Mouse (Mus musculus): ENCODE measurements around the gene A630095N17Rik. TPM values are rescaled to one million over a fixed set of nuclear protein-coding genes. Genes with fewer than 3 reads are reported as not detected.

Gene A630095N17Rik
- total RNA-seq (2021): not detected

DNA sequence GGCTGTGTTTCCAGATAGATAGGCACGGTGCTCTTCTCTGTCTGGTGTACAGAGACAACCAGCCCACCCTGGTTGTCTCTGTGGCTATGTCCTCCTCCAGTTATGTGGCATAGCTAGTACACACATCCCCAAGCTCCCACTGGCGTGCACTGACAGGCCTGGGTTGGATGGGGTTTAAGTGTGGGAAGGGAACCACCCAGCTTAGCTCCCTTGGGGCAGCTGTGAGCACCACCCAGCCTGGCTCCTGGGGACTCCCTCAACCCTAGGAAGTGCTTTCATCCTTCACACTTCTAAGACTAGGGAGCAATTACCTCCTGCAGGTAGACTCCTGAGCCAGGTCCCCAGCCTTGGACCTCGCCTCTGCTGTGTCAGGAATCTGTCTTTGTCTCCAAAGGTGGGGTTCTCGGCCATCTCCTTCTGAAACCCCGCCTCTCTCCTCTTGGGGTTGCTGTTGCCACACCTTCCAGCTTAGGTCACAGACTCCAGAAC is at the start of gene A630095N17Rik:
A630095N17Rik (minus strand) TSS at position 439 of the 489 bp plus-strand sequence.
- no peak for DNase-seq
- intact Hi-C loops (cut with DNase I): no loop called here

DNA sequence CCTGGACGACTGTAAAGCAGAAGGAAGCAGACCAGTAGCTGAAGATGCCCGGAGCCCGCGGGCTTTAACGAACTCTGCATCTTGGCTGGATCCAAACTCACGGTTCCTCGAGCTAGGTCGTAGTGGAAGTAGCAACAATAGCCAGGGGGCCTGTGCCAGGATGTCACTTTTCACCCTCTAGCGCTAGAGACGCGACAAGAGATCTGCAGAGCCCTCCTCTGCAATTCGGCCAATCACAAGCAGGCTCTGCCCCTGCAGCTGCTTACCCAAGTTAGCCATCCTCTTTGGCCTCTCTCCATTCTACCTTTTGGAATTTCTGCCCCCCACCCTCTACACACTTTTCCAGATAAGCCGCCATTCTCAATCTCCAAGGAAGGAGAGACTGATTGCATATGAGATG is 46.3 kb upstream of the A630095N17Rik start, which contains the start of gene Resp18:
Resp18 (minus strand) TSS at position 188 of the 400 bp plus-strand sequence.
- intact Hi-C loops (cut with DNase I): no loop called here
- no peak for DNase-seq

DNA sequence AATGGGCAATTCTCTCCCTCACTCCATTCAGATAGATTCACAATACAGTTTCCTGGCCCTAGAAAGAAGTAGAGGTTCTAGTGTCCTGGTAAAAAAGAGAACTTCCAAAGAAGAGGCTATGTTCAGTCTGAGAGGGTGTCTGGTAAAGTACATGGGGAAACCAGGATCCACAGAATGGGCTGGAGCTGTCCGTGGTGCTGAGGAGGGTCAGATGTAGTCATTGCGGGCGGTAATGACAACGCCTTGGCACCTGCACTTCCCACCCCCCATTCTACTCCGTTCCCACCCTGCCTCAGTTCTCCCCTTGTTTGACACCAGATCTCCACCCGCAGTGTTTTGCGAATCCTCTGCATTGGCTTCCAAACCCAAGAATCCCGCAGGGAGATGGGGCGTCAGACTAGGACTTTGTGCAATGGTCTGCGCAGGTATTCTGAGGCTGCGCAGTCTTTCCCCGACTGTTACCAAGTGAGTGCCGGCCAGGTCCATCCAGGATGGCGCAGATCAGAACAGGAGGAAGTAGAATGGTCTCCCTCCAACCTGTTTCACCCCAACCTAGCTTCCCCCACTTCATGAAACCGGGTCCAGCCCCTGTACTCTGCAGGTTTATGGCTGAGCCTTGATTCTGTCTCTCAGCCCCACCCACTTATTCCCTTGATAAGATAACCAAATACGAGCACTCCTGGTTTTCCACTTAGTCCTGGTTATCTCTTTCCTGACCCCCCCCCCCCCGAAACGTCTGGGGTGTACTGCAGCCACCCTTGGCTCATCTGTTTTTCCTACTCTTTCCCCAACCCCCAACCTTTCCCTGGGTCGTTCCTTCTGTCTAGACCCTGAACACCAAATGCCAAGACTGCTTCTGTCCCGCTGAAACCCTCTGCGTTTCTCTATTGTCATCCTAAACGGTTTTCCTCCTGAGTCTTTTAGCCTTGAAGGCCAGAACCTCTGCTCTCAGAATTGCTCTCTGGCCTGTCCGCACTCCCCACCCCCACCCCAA is 45.6 kb upstream of the A630095N17Rik start:
- DNase-seq: no peak
- intact Hi-C loops (cut with DNase I): no loop called here

DNA sequence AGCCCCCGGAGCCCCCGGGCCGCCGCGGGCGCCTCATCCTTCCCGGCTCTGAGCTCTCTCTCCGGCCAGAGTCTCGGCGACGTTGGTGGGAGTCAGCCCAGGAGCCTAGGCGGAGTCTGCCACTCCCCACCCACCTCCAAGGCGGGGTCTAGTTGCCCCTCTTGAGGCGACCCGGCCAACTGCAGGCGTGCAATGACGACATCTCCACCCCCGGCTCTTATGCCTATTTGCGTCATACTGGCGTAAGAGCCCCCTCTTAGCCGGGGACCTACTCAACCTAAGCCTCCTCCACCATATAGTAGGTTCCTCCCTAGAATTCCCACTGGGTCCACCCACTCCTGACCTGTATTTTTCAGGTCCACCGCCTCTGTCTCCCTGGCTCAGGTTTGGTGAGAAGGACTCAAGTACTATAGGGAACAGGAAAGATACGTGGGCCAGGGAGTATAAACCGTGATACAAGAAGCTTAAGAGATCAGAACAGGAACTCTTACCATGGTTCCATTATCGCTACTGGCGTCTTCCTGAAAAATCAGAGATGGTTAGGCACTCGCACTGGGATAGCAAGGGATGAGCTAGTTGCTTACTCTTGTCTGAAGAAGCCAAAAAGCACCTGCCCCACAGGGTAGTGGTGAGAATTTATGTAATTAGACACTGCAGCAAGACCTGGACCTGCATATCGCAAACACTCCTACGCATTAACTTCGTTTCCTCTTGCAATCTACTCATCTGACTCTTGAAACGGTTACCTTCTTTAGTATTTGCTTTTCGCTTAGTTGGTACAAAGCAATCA is 32.4 kb upstream of the A630095N17Rik start, which contains the start of gene Ptprn:
Ptprn (minus strand) TSS at position 412 of the 790 bp plus-strand sequence.
- DNase-seq: peak; percentile 63
- intact Hi-C loops (cut with DNase I): loop anchor here (2.0 kb wide), 1 partner anchor 25 kb away; no protein-coding TSS in a partner anchor

DNA sequence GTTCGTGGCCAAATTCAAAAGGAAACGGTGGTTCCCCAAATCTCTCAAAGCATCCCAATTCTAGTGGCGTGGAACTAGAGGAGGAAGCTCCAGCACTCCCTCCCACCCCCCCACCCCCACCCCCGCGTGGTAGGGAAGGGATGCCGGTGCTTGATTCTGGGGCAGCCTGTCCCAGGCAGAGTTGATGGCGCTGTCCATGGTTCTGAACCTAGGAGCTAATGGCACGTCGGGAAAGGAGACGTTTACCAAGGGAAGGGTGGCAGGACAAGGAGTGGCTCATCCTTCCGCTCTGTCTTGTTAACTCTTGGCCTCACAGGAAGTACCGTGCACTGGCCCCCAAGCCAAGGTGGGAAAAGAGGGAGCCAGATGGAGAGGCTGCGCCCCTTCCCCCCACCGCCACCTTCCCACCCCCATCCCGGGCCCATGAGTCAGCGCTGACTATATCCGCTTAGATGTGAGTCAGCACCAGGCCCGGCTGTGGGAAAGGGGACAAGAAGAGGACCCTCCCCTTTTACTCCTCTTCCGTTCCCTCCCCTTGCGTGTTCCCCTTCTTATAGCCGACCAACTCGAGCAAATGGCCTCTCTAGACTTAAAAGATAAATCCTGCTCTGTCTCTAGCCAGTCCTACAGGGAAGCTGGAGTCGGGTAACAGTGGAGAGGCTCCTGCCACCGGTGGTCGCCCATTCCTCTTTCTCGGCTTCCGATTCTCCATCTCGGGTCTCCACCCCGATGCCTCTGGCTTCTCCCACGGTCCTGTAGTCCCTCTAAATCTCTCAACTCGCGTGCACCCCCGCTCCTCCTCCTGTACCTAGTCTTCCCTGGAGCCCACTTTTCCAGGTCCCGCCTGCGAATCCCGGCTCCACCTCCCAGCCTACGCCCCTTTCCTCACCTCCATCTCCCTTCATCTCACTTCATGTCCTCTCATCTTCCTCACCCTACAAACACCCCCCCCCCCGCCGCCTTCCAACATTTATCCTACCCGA is 31.4 kb upstream of the A630095N17Rik start:
- intact Hi-C loops (cut with DNase I): no loop called here
- DNase-seq: no peak

DNA sequence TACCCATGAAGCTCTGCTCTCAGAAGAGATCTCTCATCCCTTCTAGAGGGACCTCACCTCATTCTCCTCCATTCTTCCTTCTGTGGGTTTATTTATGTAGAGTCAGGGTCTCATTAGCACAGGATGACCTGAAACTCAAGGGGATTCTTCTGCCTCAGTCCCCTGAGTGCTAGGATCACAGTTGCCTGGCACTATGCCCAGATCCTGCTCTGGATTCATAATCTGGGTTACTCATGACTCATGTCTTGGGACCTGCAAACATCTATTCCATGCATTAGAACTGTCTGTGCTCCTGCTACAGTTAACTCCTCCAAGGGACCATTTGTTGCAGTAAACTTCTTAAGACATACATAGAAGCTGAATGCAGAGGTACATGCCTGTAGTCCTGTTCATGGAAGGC is 29.4 kb upstream of the A630095N17Rik start:
- DNase-seq: no peak
- intact Hi-C loops (cut with DNase I): no loop called here

DNA sequence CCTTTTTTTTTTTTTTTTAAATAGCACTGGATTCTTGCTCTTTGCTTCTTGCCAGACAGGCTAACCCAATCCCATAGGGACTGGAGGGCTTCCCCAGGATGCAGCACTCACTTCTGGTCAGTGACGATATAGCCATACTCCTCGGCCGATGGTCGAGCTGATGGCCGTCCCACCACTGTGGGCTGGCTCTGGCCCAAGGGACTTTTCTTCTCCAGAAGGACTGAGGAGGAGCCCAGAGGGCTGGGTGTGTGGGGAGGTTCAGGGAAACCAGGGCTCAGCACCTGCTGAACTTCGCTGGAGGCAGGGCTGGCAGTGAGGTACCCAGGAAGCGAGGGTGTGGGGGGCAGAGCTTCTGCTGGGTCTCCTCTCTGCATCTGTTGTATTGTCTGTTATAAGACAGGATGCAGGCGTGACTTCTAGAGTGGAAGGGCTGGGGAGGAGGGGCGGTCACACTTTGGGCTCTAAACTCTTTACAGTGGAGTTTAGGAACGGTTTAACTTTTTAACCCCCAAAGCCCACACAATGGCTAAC is 23.7 kb upstream of the A630095N17Rik start:
- intact Hi-C loops (cut with DNase I): no loop called here

DNA sequence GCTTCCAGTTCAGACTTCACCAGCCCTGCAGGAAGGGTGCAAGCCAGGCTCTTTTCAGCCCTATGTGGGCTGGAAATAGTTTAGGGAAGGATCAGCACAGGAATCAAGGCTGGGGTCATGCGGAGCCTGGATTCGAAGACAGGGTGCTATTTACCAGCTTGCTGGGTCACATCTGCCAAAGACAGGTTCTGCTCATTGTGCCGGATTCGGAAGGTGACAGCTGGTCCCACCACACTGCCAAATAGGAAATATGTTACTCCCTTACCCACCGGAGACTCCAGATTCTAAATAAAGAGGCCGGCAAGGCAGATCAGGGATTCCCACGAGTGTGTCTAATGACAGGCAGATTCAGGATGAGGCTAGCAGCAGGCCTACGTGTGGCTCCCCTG is 22.7 kb upstream of the A630095N17Rik start:
- intact Hi-C loops (cut with DNase I): no loop called here
- DNase-seq: no peak

More for the DNA sequence above, 23.7 kb upstream of the A630095N17Rik start:
- no peak for DNase-seq

DNA sequence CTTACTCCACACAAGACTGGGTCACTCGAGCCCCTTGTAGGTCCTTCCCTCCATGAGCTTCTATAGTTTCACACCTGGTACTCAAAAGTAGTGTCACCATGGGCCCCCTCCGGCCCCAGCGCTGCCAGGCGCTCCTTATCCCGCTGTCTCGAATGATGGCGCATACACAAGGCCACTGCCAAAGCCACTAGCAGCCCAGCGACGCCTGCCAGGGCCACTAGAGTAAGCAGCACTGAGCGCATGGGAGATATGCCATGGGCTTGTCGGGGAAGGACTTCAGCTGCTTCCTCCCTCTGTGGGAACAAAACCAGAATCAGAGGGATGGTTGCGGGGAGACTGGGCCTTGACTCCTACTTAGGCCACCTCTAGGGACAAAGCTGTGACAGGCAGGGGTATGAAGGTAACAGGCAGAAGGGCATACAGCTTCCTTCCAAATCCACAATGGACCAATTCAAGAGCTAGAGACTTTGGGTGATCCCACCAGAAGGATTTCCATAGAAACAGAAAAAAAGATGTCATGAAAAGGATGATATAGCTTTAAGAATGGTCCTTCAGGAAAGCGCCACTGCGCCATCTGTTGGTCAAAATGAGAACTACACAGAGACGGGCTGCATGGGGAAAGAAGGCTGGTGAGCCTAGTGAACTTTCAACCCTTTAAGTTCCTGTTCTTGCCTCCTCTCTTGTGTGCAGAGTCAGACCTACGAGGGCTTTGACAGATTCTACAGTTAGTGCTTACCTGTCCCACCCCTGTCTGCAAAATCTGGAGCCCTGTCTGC is 22.1 kb upstream of the A630095N17Rik start:
- DNase-seq: peak; percentile 81
- intact Hi-C loops (cut with DNase I): no loop called here

DNA sequence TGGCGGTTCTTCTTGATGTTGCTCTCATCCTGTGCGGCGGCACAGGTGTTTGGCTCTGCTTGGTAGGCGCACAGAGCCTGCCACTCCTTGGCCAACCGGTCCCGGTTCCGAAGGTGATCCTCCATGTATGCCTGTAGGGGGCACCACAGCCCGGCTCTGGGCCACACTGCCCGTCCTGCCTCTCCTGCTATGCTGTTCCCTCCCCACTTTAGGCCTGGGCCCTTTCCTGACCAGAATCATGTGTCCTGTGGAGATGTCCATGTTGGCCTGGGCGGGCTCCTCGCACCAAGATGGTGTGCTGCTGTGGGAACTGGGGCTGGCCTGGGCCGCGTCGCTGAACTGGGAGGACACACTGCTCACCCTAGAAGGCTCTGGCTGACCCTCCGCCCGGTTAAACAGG is 21.1 kb upstream of the A630095N17Rik start:
- no peak for DNase-seq

DNA sequence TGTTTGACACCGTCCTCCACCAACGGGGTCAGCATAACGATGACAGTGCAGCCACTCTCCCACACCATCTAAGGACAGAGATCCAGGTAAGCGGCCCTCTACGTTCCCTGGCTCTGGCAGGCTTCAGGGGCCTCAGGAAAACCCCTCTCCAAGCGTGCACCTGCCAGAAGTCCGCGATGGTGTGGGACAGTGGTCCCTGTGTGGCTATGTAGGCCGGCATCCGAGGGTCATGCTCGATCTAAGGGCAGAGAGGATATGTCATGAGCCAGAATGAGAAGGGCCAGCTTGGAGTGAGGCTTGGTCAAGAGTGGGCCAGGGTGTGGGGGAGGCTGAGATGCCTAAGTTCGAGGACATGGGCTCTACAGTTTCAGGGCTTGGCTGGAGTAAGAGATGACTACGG is 20.4 kb upstream of the A630095N17Rik start:
- no peak for DNase-seq
- intact Hi-C loops (cut with DNase I): no loop called here

More for the DNA sequence above, 21.1 kb upstream of the A630095N17Rik start:
- intact Hi-C loops (cut with DNase I): no loop called here

DNA sequence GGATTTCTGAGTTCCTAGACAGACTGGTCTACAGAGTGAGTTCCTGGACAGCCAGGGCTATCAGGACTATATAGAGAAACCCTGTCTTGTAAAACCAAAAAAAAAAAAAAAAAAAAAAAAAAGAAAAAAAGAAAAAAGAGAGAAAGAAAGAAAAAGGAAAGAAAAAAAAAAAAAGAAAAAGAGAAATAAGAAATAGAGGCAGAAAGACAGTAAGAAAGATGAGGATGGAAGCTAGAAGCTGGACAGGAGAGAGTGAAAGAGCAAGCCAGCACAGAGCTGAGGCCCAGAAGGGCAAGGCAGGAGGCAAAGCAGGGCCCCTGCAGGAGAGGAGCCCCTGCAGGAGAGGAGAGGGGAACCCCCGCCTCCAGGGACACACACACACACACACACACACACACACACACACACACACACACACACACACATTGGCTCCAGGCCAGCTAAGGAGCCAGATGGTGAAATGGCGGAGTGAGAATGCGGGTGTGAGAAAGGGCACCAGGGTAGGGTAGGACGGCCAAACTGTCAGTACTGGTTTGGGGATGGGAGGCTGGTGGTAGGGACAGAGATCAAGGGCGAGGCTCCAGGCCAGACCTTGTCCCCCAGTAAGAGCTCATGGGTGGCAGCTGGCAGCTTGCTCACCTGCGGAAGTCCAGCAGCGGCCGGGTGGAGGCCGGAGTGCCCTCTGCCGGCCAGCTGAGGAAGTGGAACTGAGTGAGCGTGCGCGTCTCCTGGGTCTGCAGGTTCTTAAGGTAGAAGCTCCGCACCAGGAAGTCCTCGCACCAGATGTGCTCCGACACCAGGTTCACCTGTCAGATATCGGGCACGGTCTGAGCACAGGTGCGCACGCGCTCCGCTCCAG is 19.4 kb upstream of the A630095N17Rik start:
- intact Hi-C loops (cut with DNase I): no loop called here
- DNase-seq: peak; percentile 58

DNA sequence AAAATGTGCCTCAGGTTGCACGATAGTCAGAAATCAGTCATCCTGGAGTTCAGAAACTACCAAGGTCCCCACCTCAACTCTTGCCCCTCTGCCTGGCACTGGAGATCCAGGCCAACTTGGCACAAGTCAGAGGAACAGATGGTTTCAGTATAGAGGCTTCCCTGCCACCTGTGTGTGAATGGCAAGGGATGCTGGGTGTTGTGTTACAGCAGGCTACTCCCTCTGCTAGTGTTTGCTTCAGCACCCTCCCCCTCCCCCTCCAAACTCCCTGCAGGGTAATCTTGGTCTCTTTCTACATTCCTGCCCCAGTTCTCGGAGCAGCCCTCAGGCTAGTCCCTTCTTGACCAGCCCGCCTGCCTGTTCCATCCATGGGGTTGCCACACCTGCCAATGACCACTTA is 18.6 kb upstream of the A630095N17Rik start:
- intact Hi-C loops (cut with DNase I): no loop called here
- DNase-seq: peak; percentile 72

DNA sequence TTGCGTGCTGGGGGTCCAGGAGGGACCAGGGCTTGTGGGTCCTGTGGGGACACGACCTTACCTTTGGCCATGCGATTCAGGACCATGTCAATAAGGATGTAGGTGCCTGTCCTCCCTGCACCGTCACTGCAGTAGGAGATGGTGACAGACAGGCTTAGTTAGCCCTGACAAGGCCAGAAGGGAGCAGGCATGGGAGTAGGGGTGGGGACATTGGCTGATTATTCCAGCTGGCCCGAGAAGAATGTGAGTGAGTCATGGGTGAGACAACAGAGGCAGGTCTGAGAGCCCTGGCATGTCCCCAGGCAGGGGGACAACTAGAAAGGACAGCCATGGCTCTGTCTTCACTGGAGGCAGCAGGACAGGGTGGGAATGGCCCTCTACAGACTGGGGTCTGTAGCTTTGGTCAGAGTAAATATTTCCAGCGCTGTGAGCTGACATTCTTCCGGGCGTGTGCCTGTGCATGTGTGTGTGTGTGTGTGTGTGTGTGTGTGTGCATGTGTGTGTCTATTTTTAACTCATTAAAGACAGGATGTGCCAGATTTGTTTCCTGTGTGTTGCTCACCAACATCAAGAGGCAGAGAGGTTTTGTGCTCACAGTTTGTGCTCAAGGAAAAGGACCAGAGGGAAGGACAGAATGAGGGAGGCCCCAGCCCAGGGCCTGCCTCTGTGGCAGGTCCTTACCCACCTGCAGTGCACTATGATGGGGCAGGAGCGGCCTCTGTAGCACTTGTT is 16.3 kb upstream of the A630095N17Rik start:
- no peak for DNase-seq
- intact Hi-C loops (cut with DNase I): no loop called here

DNA sequence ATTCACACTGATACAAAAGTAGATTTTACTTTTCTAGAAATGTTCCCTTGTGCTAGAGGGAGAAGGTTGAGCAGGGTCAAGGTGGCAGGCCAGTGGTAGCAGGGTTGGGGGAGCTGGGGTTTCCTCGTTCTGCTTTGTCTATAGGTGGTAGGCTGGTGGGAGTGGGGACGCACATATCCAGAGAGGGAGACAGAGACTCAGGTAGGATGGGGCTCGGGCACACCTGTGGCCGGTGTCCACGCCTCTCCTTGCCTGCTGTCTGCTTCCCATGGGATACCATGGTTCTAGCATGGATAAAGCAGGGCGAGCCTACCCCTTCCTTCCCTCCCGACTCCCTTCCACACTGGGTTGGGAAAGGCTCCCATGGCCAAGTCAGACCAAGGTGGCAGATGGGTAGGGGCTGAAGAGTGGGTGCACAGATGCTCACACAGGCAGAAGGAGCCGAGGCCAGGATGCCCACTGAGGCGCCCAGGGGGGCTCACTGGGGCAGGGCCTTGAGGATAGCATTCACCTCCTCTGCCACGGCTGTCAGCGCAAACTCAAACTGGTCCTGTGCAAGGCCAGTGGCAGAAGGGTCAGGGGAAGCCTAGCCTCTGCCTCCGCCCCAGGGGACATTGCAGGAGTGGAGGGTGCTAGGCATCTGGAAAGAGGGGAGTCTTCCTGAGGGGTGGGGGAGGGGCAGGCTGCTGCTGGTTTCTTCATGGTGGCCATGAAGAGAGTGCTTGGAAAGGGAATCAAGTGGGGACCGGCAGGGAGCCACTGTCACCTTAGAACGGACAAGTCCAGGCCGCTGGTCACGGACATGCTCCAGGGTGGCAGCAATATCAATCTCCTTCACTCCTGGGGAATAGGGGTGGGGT is 15.4 kb upstream of the A630095N17Rik start:
- no peak for DNase-seq
- intact Hi-C loops (cut with DNase I): no loop called here

DNA sequence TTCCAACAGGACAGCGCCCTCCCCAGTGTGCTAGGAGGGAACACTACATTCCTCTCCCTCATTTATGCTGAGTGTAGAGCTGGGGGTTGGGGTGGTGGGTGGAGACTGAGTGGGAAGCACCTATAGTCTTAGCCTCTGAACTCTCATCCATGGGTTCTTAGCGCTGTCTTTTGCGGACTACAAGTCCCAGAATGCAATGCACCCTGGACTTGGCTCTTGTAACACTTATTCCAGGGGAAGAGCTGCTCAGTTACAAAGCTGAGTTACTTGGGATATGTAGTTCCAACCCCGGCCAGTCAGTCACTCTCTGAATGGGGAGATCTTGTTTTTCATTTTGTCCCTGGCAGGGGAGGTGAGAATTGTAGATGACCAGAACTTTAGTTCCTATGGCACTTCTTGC is 12.9 kb upstream of the A630095N17Rik start:
- DNase-seq: peak; percentile 46
- intact Hi-C loops (cut with DNase I): no loop called here

Measured in left cerebral cortex, postnatal 4 days (tissue).